Mouse (Mus musculus) intestine, embryonic 14.5 days (tissue): Measurements from ENCODE around the gene Tom1l1. TPM values are rescaled to one million over a fixed set of nuclear protein-coding genes. Genes with fewer than 3 reads are reported as not detected.
A peak's percentile ranks its signal among the peaks of the same experiment; 100 is the strongest.

Source experiments
- ATAC-seq: fragments of 200-750 bp; cut with Nextera tagmentation; replicated peaks from 2 replicates; pipeline ENCODE4 v1.8.0; 2017; ENCODE audit warnings: low read depth, moderate number of reproducible peaks, moderate TSS enrichment, moderate library complexity; ENCODE audit not compliant: low FRiP score, low TSS enrichment
- DNase-seq: peaks from one replicate; pipeline ENCODE4 v3.0.0-alpha.2; 2018; ENCODE audit warnings: low spot score
- H3K27ac ChIP-seq: fragments of 300-500 bp; sonication (generic); 2 replicates; pipeline ENCODE4 v1.5.1; 2014; ENCODE audit warnings: low read depth, mild to moderate bottlenecking, control low read depth
- H3K27me3 ChIP-seq: fragments of 300-500 bp; sonication (generic); replicated peaks from 2 replicates; pipeline ENCODE4 v1.6.1; 2014; ENCODE audit warnings: low read length, control low read depth; ENCODE audit not compliant: control insufficient read depth, insufficient read depth
- H3K36me3 ChIP-seq: fragments of 300-500 bp; sonication (generic); 2 replicates; pipeline ENCODE4 v1.6.1; 2014; ENCODE audit warnings: low read length, control low read depth; ENCODE audit not compliant: control insufficient read depth, insufficient read depth
- H3K4me1 ChIP-seq: fragments of 300-500 bp; sonication (generic); replicated peaks from 2 replicates; pipeline ENCODE4 v1.6.1; 2014; ENCODE audit warnings: low read length, control low read depth, mixed read lengths; ENCODE audit not compliant: control insufficient read depth, insufficient read depth
- H3K4me2 ChIP-seq: fragments of 300-500 bp; sonication (generic); 2 replicates; pipeline ENCODE4 v1.6.1; 2014; ENCODE audit warnings: low read length
- H3K4me3 ChIP-seq: fragments of 300-500 bp; sonication (generic); 2 replicates; pipeline ENCODE4 v1.5.1; 2014; ENCODE audit warnings: low read depth, low read length, control low read depth, mixed read lengths
- H3K9ac ChIP-seq: fragments of 300-500 bp; sonication (generic); 2 replicates; pipeline ENCODE4 v1.6.1; 2014; ENCODE audit warnings: mild to moderate bottlenecking, low read length
- H3K9me3 ChIP-seq: fragments of 300-500 bp; sonication (generic); 2 replicates; pipeline ENCODE4 v1.6.1; 2016; ENCODE audit warnings: low read length, control low read depth; ENCODE audit not compliant: control insufficient read depth
- WGBS: fragments of 180-500 bp; shearing (Covaris S2); extraction: QIAGEN DNeasy Blood & Tissue Kit; methylation state at CpG from one replicate; pipeline ENCODE4 v1.1.7; 2014; 5-methylcytosine and 5-hydroxymethylcytosine counted together
- polyA plus RNA-seq: library from polyadenylated mRNA; unstranded; fragments of >200 nt; fragmentation: Nextera tagmentation; extraction: Ambion mirVana; gene quantifications from 2 replicates; pipeline ENCODE4 v1.2.1, GENCODE M21; 2014

Gene Tom1l1
- polyA plus RNA-seq, 1 experiment from 2014 or later: 42.2 TPM

DNA sequence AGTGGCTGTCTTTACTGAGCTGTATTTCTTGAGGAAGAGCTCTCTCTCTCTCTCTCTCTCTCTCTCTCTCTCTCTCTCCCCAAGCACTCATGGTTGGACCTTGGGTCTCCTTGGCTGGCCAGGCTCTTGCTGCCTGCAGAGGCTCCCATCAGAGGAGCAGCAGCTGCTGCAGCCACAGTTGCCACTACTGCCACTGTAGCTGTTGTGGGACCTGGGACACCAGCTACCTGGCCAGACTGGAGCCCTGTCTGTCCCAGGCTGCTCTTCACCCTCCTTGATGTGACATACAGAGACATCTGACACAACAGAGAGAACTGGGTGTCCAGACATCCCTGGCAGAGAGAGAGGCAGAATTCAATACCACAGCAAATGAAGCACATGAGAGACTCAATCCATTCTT, 7.0 kb downstream of the Tom1l1 start:
- ATAC-seq: no peak

DNA sequence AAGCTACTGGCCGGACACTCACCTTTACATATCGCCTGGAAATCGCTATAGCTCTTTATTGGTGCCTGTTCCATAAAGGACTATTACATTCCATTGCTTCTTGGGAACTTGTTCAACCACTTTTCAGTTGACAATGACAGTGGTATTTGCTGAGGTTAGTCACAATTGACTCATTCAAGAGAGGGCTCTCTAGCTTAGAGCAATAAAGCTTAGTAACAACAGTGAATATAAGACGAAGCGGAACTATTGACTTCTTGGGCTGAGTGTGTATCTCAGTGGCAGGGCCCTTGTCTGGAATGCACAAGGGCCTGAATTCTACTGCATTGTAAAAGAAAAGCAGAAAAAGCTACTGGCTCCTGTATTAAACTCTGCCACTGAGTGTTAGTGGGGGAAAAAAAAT, 9.6 kb downstream of the Tom1l1 start:
- Histone ChIP-seq H3K9ac (no peak overlapping the region), H3K4me1 (no peaks in the 10 kb centered on the region), H3K4me3 (no peak overlapping the region), H3K36me3 (peaks cover 16% of the 10 kb centered on the region), H3K9me3 (no peaks in the 10 kb centered on the region), H3K27ac (no peak overlapping the region), H3K4me2 (no peak overlapping the region), H3K27me3 (no peaks in the 10 kb centered on the region)
- DNase-seq (no peak), ATAC-seq (peak; percentile 83)
- 73% methylated on average over 5 of the region's 5 CpGs for WGBS

More for the DNA sequence above, 7.0 kb downstream of the Tom1l1 start:
- no peak overlapping the region for H3K27ac ChIP-seq
- no peak for DNase-seq
- no peaks in the 10 kb centered on the region for H3K9me3 ChIP-seq
- no peak overlapping the region for H3K9ac ChIP-seq
- no peak overlapping the region for H3K4me3 ChIP-seq
- H3K36me3 ChIP-seq: peaks cover 22% of the 10 kb centered on the region
- H3K27me3 ChIP-seq: no peaks in the 10 kb centered on the region
- no peaks in the 10 kb centered on the region for H3K4me1 ChIP-seq
- no peak overlapping the region for H3K4me2 ChIP-seq

DNA sequence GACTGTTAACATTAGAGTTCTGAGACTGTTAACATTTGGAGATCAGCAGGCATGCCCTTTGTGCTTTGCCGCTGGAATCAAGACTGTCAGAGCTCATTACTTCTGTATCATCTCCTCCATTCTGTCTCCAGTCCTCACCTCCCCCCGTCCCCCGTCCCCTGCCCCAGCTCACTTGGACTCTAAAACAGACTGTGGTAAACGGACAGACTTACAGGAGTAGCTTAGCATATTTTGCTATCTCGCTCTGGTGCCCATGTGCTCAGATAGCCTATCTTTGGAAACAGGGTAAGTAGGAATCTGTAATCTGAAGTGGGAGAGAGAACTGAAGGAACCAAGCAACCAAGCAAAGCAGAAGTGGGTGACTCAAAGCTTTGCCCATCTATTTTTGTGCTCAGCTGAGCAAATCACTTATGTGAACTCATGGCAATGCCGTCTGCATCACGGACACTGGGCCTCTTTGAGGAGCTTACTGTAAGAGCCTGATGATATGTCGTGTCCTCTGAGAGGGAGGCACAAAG, 10.3 kb downstream of the Tom1l1 start:
- Histone ChIP-seq H3K9ac (no peak overlapping the region), H3K4me1 (no peaks in the 10 kb centered on the region), H3K27me3 (no peaks in the 10 kb centered on the region), H3K9me3 (no peaks in the 10 kb centered on the region), H3K4me3 (no peak overlapping the region), H3K4me2 (no peak overlapping the region), H3K36me3 (peaks cover 13% of the 10 kb centered on the region), H3K27ac (no peak overlapping the region)
- ATAC-seq (no peak), DNase-seq (no peak)
- WGBS: 84% methylated on average over 8 of the region's 8 CpGs

DNA sequence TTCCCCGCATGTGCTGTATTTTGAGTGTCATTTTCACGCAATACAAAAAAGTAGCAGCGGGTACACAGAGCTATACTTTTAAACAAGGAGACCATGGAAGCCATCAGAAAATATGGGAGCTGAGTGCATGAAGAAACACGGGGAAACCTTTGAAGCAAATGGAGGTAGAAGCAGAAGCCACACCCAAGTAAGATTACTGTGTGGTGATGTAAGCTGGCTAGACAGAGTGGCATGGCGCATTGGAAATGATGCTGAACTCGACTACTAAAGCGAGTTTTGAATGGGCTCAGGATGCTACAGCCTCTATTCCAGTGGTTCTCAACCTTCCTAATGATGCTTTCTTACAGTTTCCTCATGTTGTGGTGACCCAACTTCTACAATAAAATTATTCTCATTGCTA, 11.1 kb downstream of the Tom1l1 start:
- Histone ChIP-seq H3K36me3 (peaks cover 17% of the 10 kb centered on the region), H3K4me1 (no peaks in the 10 kb centered on the region), H3K4me3 (no peak overlapping the region), H3K9me3 (no peaks in the 10 kb centered on the region), H3K9ac (no peak overlapping the region), H3K4me2 (no peak overlapping the region), H3K27me3 (no peaks in the 10 kb centered on the region), H3K27ac (no peak overlapping the region)
- DNase-seq: no peak
- WGBS: 92% methylated on average over 7 of the region's 7 CpGs
- ATAC-seq: no peak

DNA sequence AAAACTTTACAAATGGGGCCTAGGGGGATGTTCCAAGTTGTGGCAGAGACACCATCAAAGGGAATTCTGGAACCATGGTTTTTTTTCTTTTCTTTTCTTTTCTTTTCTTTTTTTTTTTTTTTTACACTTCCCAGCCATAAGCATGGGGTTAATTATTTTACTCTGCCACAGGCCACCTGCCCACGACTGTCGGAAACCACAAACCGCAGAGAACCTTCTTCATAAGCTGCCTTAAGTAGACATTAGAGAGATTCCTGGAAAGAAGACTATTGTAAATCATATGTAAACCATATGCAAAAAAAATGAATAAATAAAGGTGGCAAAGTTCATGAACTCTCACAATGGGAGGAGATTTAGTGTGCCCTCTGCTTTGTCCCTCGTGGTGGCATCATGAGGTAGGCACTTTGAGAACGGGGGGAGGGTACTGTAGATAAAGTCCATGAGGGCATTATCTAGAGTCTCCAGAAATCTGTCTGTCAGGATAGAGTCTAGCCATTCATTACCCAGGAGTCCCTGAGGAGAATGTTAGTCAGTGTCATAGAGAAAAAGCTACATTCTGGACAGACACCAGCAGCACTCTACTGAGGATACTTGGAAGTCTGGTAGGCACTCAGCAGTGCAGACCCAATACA, 12.6 kb downstream of the Tom1l1 start:
- Histone ChIP-seq H3K9ac (no peak overlapping the region), H3K27me3 (no peaks in the 10 kb centered on the region), H3K4me3 (no peak overlapping the region), H3K9me3 (no peaks in the 10 kb centered on the region), H3K4me2 (no peak overlapping the region), H3K36me3 (peaks cover 9% of the 10 kb centered on the region; the same call in 1 of the 2 replicates), H3K27ac (no peak overlapping the region), H3K4me1 (no peaks in the 10 kb centered on the region)
- ATAC-seq (no peak), DNase-seq (no peak)
- 79% methylated on average over 5 of the region's 5 CpGs for WGBS

- Histone ChIP-seq H3K36me3 (peaks cover 5% of the 10 kb centered on the region; the same call in 1 of the 2 replicates), H3K4me3 (no peak overlapping the region), H3K4me1 (peaks cover 31% of the 10 kb centered on the region), H3K27me3 (no peaks in the 10 kb centered on the region), H3K27ac (no peak overlapping the region), H3K9me3 (no peaks in the 10 kb centered on the region), H3K9ac (no peak overlapping the region), H3K4me2 (no peak overlapping the region)
- WGBS: 86% methylated on average over 6 of the region's 6 CpGs
- ATAC-seq (no peak), DNase-seq (no peak)
Observed at GRCm38 (mm10) chr11:90667325-90667724, 20.8 kb downstream of the Tom1l1 start.

GRCm38 (mm10) chr11:90666916-90667315, 21.2 kb downstream of the Tom1l1 start:
- DNase-seq: no peak
- H3K27ac ChIP-seq: peak overlapping the region; percentile 30; the same call in 1 of the 2 replicates

DNA sequence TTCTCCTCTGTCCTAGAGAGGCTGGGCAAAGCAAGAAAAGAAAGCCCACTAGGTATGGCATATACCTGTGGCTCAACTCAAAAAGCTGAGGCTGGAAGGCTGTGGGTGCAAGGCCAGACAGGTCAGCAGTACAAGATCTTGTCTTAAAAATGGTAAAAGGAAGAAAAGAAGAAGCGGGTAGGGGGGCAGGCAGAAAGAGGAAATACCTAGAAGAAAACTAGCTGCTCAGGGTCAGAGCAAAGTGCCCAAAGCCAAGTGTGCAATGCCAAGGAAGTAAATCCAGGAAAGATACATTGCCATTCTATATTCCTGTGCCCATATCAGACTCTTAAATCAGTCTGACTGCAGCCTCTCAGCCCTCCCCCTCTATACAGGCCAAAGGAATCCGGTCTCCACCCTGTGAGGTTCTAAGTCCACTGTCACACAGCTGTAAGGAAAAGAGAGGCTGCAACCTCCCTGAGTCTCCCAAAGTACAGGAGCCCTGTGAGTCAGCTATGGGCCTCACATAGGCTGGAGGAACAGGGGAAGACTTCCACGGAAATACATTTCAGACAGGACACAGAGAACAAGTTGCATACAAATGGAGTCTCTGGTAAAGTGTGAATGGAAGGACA, 21.9 kb downstream of the Tom1l1 start:
- H3K36me3 ChIP-seq: 0 out of 2 replicates have a peak, but pooled peaks cover 3% of the 10 kb centered on the region
- H3K4me1 ChIP-seq: peaks cover 31% of the 10 kb centered on the region
- no peak overlapping the region for H3K9ac ChIP-seq
- no peaks in the 10 kb centered on the region for H3K27me3 ChIP-seq
- 47% methylated on average over 3 of the region's 3 CpGs for WGBS
- H3K9me3 ChIP-seq: no peaks in the 10 kb centered on the region
- H3K4me2 ChIP-seq: no peak overlapping the region
- peak; percentile 42; the same call in 1 of the 2 replicates for ATAC-seq
- H3K4me3 ChIP-seq: no peak overlapping the region
- peak overlapping the region; percentile 68 for H3K27ac ChIP-seq
- DNase-seq: no peak

More at GRCm38 (mm10) chr11:90666916-90667315, 21.2 kb downstream of the Tom1l1 start:
- Histone ChIP-seq H3K36me3 (0 out of 2 replicates have a peak, but pooled peaks cover 3% of the 10 kb centered on the region), H3K4me2 (no peak overlapping the region), H3K4me3 (no peak overlapping the region), H3K27me3 (no peaks in the 10 kb centered on the region), H3K4me1 (peaks cover 31% of the 10 kb centered on the region), H3K9me3 (no peaks in the 10 kb centered on the region), H3K9ac (no peak overlapping the region)
- no peak for ATAC-seq
- WGBS: 80% methylated on average over 4 of the region's 4 CpGs
